Mouse (Mus musculus): ENCODE results near the gene P4hb. TPM values are rescaled to one million over a fixed set of nuclear protein-coding genes. Genes with fewer than 3 reads are reported as not detected.

Gene P4hb
- 640 and 656 TPM in 2 replicates for polyA plus RNA-seq (2014; fragmentation: Nextera tagmentation; extraction: Ambion mirVana)

- ATAC-seq (ENCODE audit: insufficient number of reproducible peaks, low FRiP score, low TSS enrichment, low read depth), result peak; percentile 96
- H3K9me3 ChIP-seq (ENCODE audit: control insufficient read depth, low read length), result no peaks in the 10 kb centered on the region
- H3K4me2 ChIP-seq (ENCODE audit: low read depth, severe bottlenecking), result peak within 1 kb of the TSS; percentile 81
- H3K9ac ChIP-seq (ENCODE audit: low read length), result peak within 1 kb of the TSS; percentile 94
- H3K27me3 ChIP-seq (ENCODE audit: control insufficient read depth, insufficient read depth, low read length), result no peaks in the 10 kb centered on the region
- H3K27ac ChIP-seq (replicated peaks; ENCODE audit: low read depth, low read length), result peak within 1 kb of the TSS; percentile 85
- peaks cover 35% of the 10 kb centered on the region for H3K36me3 ChIP-seq (ENCODE audit: control insufficient read depth, insufficient read depth, low read length)
- under 1% methylated on average over 92 of the region's 94 CpGs for WGBS
- DNase-seq (ENCODE audit: low spot score), result peak; percentile 99
- H3K4me3 ChIP-seq (ENCODE audit: low read depth, low read length), result peak within 1 kb of the TSS; percentile 97
- H3K4me1 ChIP-seq (ENCODE audit: control insufficient read depth, insufficient read depth, low read length), result 0 out of 2 replicates have a peak, but pooled peaks cover 4% of the 10 kb centered on the region
Observed at GRCm38 (mm10) chr11:120572752-120573584, at the start of gene P4hb. Gene P4hb, minus strand, starts transcription at chr11:120573253.

- H3K9ac ChIP-seq (ENCODE audit: low read length), result no peak overlapping the region
- H3K27ac ChIP-seq (replicated peaks; ENCODE audit: low read depth, low read length), result no peak overlapping the region
- DNase-seq (ENCODE audit: low spot score), result no peak
- H3K9me3 ChIP-seq (ENCODE audit: control insufficient read depth, low read length), result no peaks in the 10 kb centered on the region
- no peak overlapping the region for H3K4me3 ChIP-seq (ENCODE audit: low read depth, low read length)
- no peaks in the 10 kb centered on the region for H3K27me3 ChIP-seq (ENCODE audit: control insufficient read depth, insufficient read depth, low read length)
- no peak overlapping the region for H3K4me2 ChIP-seq (ENCODE audit: low read depth, severe bottlenecking)
- peaks cover 12% of the 10 kb centered on the region for H3K36me3 ChIP-seq (ENCODE audit: control insufficient read depth, insufficient read depth, low read length)
- 90% methylated on average over 6 of the region's 6 CpGs for WGBS
- no peak for ATAC-seq (ENCODE audit: insufficient number of reproducible peaks, low FRiP score, low TSS enrichment, low read depth)
- peaks cover 11% of the 10 kb centered on the region for H3K4me1 ChIP-seq (ENCODE audit: control insufficient read depth, insufficient read depth, low read length)
Observed at GRCm38 (mm10) chr11:120622805-120623204, 49.8 kb upstream of the P4hb start.

- ATAC-seq (ENCODE audit: insufficient number of reproducible peaks, low FRiP score, low TSS enrichment, low read depth) (no peak), DNase-seq (ENCODE audit: low spot score) (no peak)
- Histone ChIP-seq H3K27ac (replicated peaks; ENCODE audit: low read depth, low read length) (no peak overlapping the region), H3K4me3 (ENCODE audit: low read depth, low read length) (no peak overlapping the region), H3K9me3 (ENCODE audit: control insufficient read depth, low read length) (no peaks in the 10 kb centered on the region), H3K4me1 (ENCODE audit: control insufficient read depth, insufficient read depth, low read length) (peaks cover 13% of the 10 kb centered on the region), H3K4me2 (ENCODE audit: low read depth, severe bottlenecking) (no peak overlapping the region), H3K27me3 (ENCODE audit: control insufficient read depth, insufficient read depth, low read length) (no peaks in the 10 kb centered on the region), H3K9ac (ENCODE audit: low read length) (no peak overlapping the region), H3K36me3 (ENCODE audit: control insufficient read depth, insufficient read depth, low read length) (peaks cover 14% of the 10 kb centered on the region)
- WGBS, result 92% methylated on average over 14 of the region's 14 CpGs
Observed at GRCm38 (mm10) chr11:120620195-120620594, 47.1 kb upstream of the P4hb start.

GRCm38 (mm10) chr11:120618619-120619535 is 45.8 kb upstream of the P4hb start:
- no peak overlapping the region for H3K27ac ChIP-seq (replicated peaks; ENCODE audit: low read depth, low read length)
- H3K4me1 ChIP-seq (ENCODE audit: control insufficient read depth, insufficient read depth, low read length), result peaks cover 11% of the 10 kb centered on the region
- H3K36me3 ChIP-seq (ENCODE audit: control insufficient read depth, insufficient read depth, low read length), result peaks cover 18% of the 10 kb centered on the region
- H3K4me2 ChIP-seq (ENCODE audit: low read depth, severe bottlenecking), result no peak overlapping the region
- H3K9ac ChIP-seq (ENCODE audit: low read length), result no peak overlapping the region
- H3K9me3 ChIP-seq (ENCODE audit: control insufficient read depth, low read length), result no peaks in the 10 kb centered on the region
- ATAC-seq (ENCODE audit: insufficient number of reproducible peaks, low FRiP score, low TSS enrichment, low read depth) (no peak; the same call in 1 of the 2 replicates), DNase-seq (ENCODE audit: low spot score) (no peak)
- peak overlapping the region; percentile 72; the same call in 1 of the 2 replicates for H3K4me3 ChIP-seq (ENCODE audit: low read depth, low read length)
- 95% methylated on average over 25 of the region's 25 CpGs for WGBS
- H3K27me3 ChIP-seq (ENCODE audit: control insufficient read depth, insufficient read depth, low read length), result no peaks in the 10 kb centered on the region

DNA sequence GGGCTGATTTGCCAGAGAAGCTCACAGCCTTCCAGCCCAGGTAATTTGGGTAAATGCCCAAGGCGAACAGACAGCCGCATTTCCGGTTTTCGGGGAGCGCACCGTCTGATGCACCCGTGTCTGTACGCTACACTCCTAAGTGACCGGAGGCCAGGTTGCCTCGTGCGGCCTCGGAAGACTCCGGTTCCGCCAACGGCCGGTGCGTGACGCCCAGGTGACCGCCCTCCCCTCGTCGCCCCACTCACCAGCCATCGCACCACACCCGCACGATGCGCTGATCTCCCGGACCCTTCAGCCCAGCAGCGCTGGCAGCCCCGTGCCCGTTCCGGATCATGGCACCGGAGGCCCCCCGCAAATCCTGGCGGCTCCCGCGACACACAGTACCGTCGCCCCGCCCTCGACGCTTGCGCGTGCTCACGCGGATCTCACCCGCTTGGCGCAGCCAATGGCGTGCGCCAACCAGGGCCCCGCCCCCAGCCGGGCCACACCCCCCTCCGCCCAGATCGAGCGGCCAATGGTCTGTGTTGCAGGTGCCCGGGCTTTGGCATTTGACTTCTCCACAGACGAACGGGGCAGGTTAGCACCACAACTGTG is 44.6 kb upstream of the P4hb start, which contains the start of gene Pcyt2:
Pcyt2 (minus strand) TSS at position 418 of the 594 bp plus-strand sequence.
- peak; percentile 92 for DNase-seq (ENCODE audit: low spot score)
- peak; percentile 90 for ATAC-seq (ENCODE audit: insufficient number of reproducible peaks, low FRiP score, low TSS enrichment, low read depth)
- Histone ChIP-seq H3K9ac (ENCODE audit: low read length) (peak within 1 kb of the TSS; percentile 76), H3K4me2 (ENCODE audit: low read depth, severe bottlenecking) (peak within 1 kb of the TSS; percentile 84), H3K27ac (replicated peaks; ENCODE audit: low read depth, low read length) (no peak within 1 kb of the TSS), H3K27me3 (ENCODE audit: control insufficient read depth, insufficient read depth, low read length) (no peaks in the 10 kb centered on the region), H3K9me3 (ENCODE audit: control insufficient read depth, low read length) (no peaks in the 10 kb centered on the region), H3K36me3 (ENCODE audit: control insufficient read depth, insufficient read depth, low read length) (peaks cover 20% of the 10 kb centered on the region), H3K4me1 (ENCODE audit: control insufficient read depth, insufficient read depth, low read length) (peaks cover 11% of the 10 kb centered on the region), H3K4me3 (ENCODE audit: low read depth, low read length) (peak within 1 kb of the TSS; percentile 72)
- under 1% methylated on average over 55 of the region's 56 CpGs for WGBS

DNA sequence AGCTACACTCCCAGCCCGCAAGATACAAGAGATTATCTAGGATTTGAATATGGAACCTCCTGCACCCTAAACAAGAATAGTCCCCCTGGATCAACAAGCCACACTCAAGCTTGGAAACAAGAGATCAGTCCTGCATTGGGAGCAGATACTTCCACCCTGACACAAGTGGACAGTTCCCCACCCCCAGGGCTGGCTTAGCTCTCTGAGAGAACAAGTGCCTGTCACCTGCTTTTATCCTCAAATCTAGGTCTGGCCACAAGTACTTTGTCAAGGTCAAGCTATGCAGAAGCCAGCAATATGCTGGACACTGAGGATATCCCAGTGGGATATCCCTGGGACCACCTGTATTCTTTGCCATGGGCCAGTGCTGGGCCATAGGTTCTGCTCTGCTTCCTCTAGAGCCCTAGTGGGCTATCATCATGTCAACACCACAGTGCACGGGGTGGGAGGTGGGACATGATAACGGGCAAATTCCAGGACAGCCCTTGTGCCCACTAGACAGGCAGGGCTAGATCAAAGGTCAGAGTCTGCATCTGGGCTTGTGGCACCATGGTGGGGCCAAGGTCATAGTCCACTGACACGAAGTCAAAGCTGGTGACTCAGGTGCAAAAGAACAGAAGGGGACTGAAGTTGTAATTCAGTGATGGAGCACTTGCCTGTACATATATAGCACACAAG is 43.7 kb upstream of the P4hb start:
- Histone ChIP-seq H3K36me3 (ENCODE audit: control insufficient read depth, insufficient read depth, low read length) (peaks cover 19% of the 10 kb centered on the region), H3K4me1 (ENCODE audit: control insufficient read depth, insufficient read depth, low read length) (peaks cover 11% of the 10 kb centered on the region), H3K27me3 (ENCODE audit: control insufficient read depth, insufficient read depth, low read length) (no peaks in the 10 kb centered on the region), H3K9me3 (ENCODE audit: control insufficient read depth, low read length) (no peaks in the 10 kb centered on the region), H3K9ac (ENCODE audit: low read length) (peak overlapping the region; percentile 76), H3K27ac (replicated peaks; ENCODE audit: low read depth, low read length) (no peak overlapping the region), H3K4me2 (ENCODE audit: low read depth, severe bottlenecking) (peak overlapping the region; percentile 84), H3K4me3 (ENCODE audit: low read depth, low read length) (peak overlapping the region; percentile 72)
- ATAC-seq (ENCODE audit: insufficient number of reproducible peaks, low FRiP score, low TSS enrichment, low read depth) (no peak), DNase-seq (ENCODE audit: low spot score) (no peak)
- WGBS, result 52% methylated on average over 4 of the region's 4 CpGs

GRCm38 (mm10) chr11:120615606-120616203 is 42.7 kb upstream of the P4hb start:
- no peak overlapping the region for H3K9ac ChIP-seq (ENCODE audit: low read length)
- WGBS, result 90% methylated on average over 11 of the region's 11 CpGs
- DNase-seq (ENCODE audit: low spot score) (no peak), ATAC-seq (ENCODE audit: insufficient number of reproducible peaks, low FRiP score, low TSS enrichment, low read depth) (no peak)
- H3K27me3 ChIP-seq (ENCODE audit: control insufficient read depth, insufficient read depth, low read length), result no peaks in the 10 kb centered on the region
- H3K9me3 ChIP-seq (ENCODE audit: control insufficient read depth, low read length), result no peaks in the 10 kb centered on the region
- H3K4me2 ChIP-seq (ENCODE audit: low read depth, severe bottlenecking), result no peak overlapping the region
- peaks cover 11% of the 10 kb centered on the region for H3K4me1 ChIP-seq (ENCODE audit: control insufficient read depth, insufficient read depth, low read length)
- H3K36me3 ChIP-seq (ENCODE audit: control insufficient read depth, insufficient read depth, low read length), result peaks cover 16% of the 10 kb centered on the region
- H3K27ac ChIP-seq (replicated peaks; ENCODE audit: low read depth, low read length), result no peak overlapping the region
- no peak overlapping the region for H3K4me3 ChIP-seq (ENCODE audit: low read depth, low read length)

Data from limb, embryonic 11.5 days (tissue).